Mouse (Mus musculus) megakaryocyte, embryonic 14.5 days (primary cell): ENCODE measurements around the gene Pign. TPM values are rescaled to one million over a fixed set of nuclear protein-coding genes. Genes with fewer than 3 reads are reported as not detected.

Experiments used
- H3K27me3 ChIP-seq: replicated peaks from 2 replicates; pipeline ENCODE3; 2012; ENCODE audit warnings: inconsistent platforms
- H3K36me3 ChIP-seq: replicated peaks from 2 replicates; pipeline ENCODE3; 2012; ENCODE audit warnings: low read length, inconsistent platforms, mixed read lengths
- H3K4me1 ChIP-seq: 2 replicates; pipeline ENCODE4 v1.6.1; 2012; ENCODE audit warnings: inconsistent platforms
- H3K4me3 ChIP-seq: replicated peaks from 2 replicates; pipeline ENCODE3; 2012; ENCODE audit warnings: moderate library complexity, mild to moderate bottlenecking, inconsistent platforms
- H3K9me3 ChIP-seq: 2 replicates; pipeline ENCODE4 v1.6.1; 2012; ENCODE audit warnings: inconsistent platforms
- FLI1 ChIP-seq: IDR thresholded peaks from 2 replicates; pipeline ENCODE4 v1.6.1; 2012; ENCODE audit warnings: low read length, inconsistent platforms, mixed read lengths
- GATA1 ChIP-seq: IDR thresholded peaks from 3 replicates; pipeline ENCODE4 v1.6.1; 2012; ENCODE audit warnings: mixed read lengths, low read length, inconsistent platforms, borderline replicate concordance
- polyA plus RNA-seq: library from polyadenylated mRNA; stranded (reverse); fragments of >175 nt; gene quantifications from 2 replicates; pipeline ENCODE4 v1.2.3, GENCODE M21; 2012; ENCODE audit warnings: low replicate concordance; ENCODE audit not compliant: insufficient read depth

Gene Pign
- polyA plus RNA-seq, result 0.84 and 1.9 TPM in 2 replicates

- Histone ChIP-seq H3K36me3 (peaks cover 27% of the 10 kb centered on the region), H3K4me3 (peak within 1 kb of the TSS; percentile 100), H3K27me3 (no peaks in the 10 kb centered on the region), H3K9me3 (no peaks in the 10 kb centered on the region), H3K4me1 (peaks cover 26% of the 10 kb centered on the region)
- TF ChIP-seq GATA1 (peak; percentile 77; the same call in 2 of the 3 replicates), FLI1 (0 out of 2 replicates have a peak, but pooled peaks have one; percentile 31)
Measured at GRCm38 (mm10) chr1:105663171-105663961, at the start of gene Pign, which contains the start of gene Relch. Gene Pign, minus strand, starts transcription at chr1:105663677. Gene Relch, plus strand, starts transcription at chr1:105663861.

- no peaks in the 10 kb centered on the region for H3K9me3 ChIP-seq
- H3K36me3 ChIP-seq, result peaks cover 98% of the 10 kb centered on the region
- H3K4me1 ChIP-seq, result no peaks in the 10 kb centered on the region
- no peak overlapping the region for H3K4me3 ChIP-seq
- TF ChIP-seq FLI1 (no peak), GATA1 (no peak)
- no peaks in the 10 kb centered on the region for H3K27me3 ChIP-seq
Measured at GRCm38 (mm10) chr1:105712822-105713221, 49.3 kb upstream of the Pign start.

GRCm38 (mm10) chr1:105711227-105711626, 47.8 kb upstream of the Pign start:
- Histone ChIP-seq H3K4me3 (no peak overlapping the region), H3K9me3 (no peaks in the 10 kb centered on the region), H3K27me3 (no peaks in the 10 kb centered on the region), H3K4me1 (peaks cover 8% of the 10 kb centered on the region; the same call in 1 of the 2 replicates), H3K36me3 (peaks cover 96% of the 10 kb centered on the region)
- no peak for TF ChIP-seq FLI1
- TF ChIP-seq GATA1, result no peak

- peaks cover 89% of the 10 kb centered on the region for H3K36me3 ChIP-seq
Measured at GRCm38 (mm10) chr1:105709415-105709814, 45.9 kb upstream of the Pign start.

GRCm38 (mm10) chr1:105700984-105701530, 37.6 kb upstream of the Pign start:
- H3K9me3 ChIP-seq, result no peaks in the 10 kb centered on the region
- H3K4me3 ChIP-seq, result no peak overlapping the region
- peaks cover 80% of the 10 kb centered on the region for H3K36me3 ChIP-seq
- TF ChIP-seq FLI1 (no peak), GATA1 (no peak)
- no peaks in the 10 kb centered on the region for H3K27me3 ChIP-seq
- H3K4me1 ChIP-seq, result peaks cover 13% of the 10 kb centered on the region

More at GRCm38 (mm10) chr1:105709415-105709814, 45.9 kb upstream of the Pign start:
- Histone ChIP-seq H3K4me3 (no peak overlapping the region), H3K4me1 (peaks cover 8% of the 10 kb centered on the region; the same call in 1 of the 2 replicates), H3K27me3 (no peaks in the 10 kb centered on the region), H3K9me3 (no peaks in the 10 kb centered on the region)
- TF ChIP-seq FLI1 (no peak), GATA1 (no peak)

GRCm38 (mm10) chr1:105695581-105695980, 32.1 kb upstream of the Pign start:
- Histone ChIP-seq H3K27me3 (no peaks in the 10 kb centered on the region), H3K9me3 (no peaks in the 10 kb centered on the region), H3K36me3 (peaks cover 94% of the 10 kb centered on the region), H3K4me1 (peaks cover 7% of the 10 kb centered on the region), H3K4me3 (no peak overlapping the region)
- TF ChIP-seq GATA1 (no peak), FLI1 (no peak)

GRCm38 (mm10) chr1:105685501-105685900, 22.0 kb upstream of the Pign start:
- TF ChIP-seq GATA1, result no peak
- H3K4me3 ChIP-seq, result no peak overlapping the region
- no peaks in the 10 kb centered on the region for H3K9me3 ChIP-seq
- H3K27me3 ChIP-seq, result no peaks in the 10 kb centered on the region
- peaks cover 79% of the 10 kb centered on the region for H3K36me3 ChIP-seq
- peaks cover 41% of the 10 kb centered on the region for H3K4me1 ChIP-seq

GRCm38 (mm10) chr1:105680587-105680986, 17.1 kb upstream of the Pign start:
- Histone ChIP-seq H3K4me3 (peak overlapping the region; percentile 53), H3K27me3 (no peaks in the 10 kb centered on the region), H3K4me1 (peaks cover 78% of the 10 kb centered on the region), H3K9me3 (no peaks in the 10 kb centered on the region), H3K36me3 (peaks cover 70% of the 10 kb centered on the region)
- TF ChIP-seq GATA1 (no peak), FLI1 (no peak)

GRCm38 (mm10) chr1:105674763-105675162, 11.3 kb upstream of the Pign start:
- peaks cover 67% of the 10 kb centered on the region for H3K4me1 ChIP-seq
- H3K4me3 ChIP-seq, result no peak overlapping the region
- TF ChIP-seq GATA1 (no peak), FLI1 (no peak)
- no peaks in the 10 kb centered on the region for H3K27me3 ChIP-seq
- no peaks in the 10 kb centered on the region for H3K9me3 ChIP-seq
- peaks cover 53% of the 10 kb centered on the region for H3K36me3 ChIP-seq

- Histone ChIP-seq H3K27me3 (no peaks in the 10 kb centered on the region), H3K36me3 (peaks cover 35% of the 10 kb centered on the region), H3K4me3 (peak overlapping the region; percentile 46), H3K4me1 (peaks cover 49% of the 10 kb centered on the region), H3K9me3 (no peaks in the 10 kb centered on the region)
- TF ChIP-seq FLI1, result no peak
- no peak for TF ChIP-seq GATA1
Measured at GRCm38 (mm10) chr1:105669700-105670099, 6.2 kb upstream of the Pign start.
